Mouse (Mus musculus) cortical plate, adult 2 months (tissue): ENCODE measurements around the gene Qser1. TPM values are rescaled to one million over a fixed set of nuclear protein-coding genes. Genes with fewer than 3 reads are reported as not detected.
"Not testable (repeated sequence)": the region's sequence is repeated elsewhere in the genome, so short reads cannot be mapped to it uniquely, and the experiment has no call there.

ENCODE experiments used
- H3K27ac ChIP-seq: fragments of 200-500 bp; 2 replicates; pipeline ENCODE4 v1.5.1; 2012; ENCODE audit warnings: low read length, control low read depth, inconsistent platforms; ENCODE audit not compliant: insufficient read depth
- H3K4me1 ChIP-seq: fragments of 200-500 bp; 2 replicates; pipeline ENCODE4 v1.6.1; 2011; ENCODE audit warnings: low read length; ENCODE audit not compliant: control insufficient read depth, insufficient read depth
- H3K4me3 ChIP-seq: fragments of 200-500 bp; 2 replicates; pipeline ENCODE4 v1.5.1; 2011; ENCODE audit warnings: mild to moderate bottlenecking, low read length, control low read depth; ENCODE audit not compliant: insufficient read depth
- CTCF ChIP-seq: fragments of 200-500 bp; IDR thresholded peaks from 2 replicates; pipeline ENCODE4 v1.5.1; 2011; ENCODE audit warnings: mild to moderate bottlenecking, control low read depth, low read length; ENCODE audit not compliant: insufficient read depth; ENCODE audit errors: extremely low read depth
- POLR2A ChIP-seq: fragments of 200-500 bp; IDR thresholded peaks from 2 replicates; pipeline ENCODE4 v1.6.1; 2011; ENCODE audit warnings: mild to moderate bottlenecking, low read length, control low read depth; ENCODE audit not compliant: insufficient read depth; ENCODE audit errors: extremely low read depth
- polyA plus RNA-seq: library from polyadenylated mRNA; depleted of rRNA; stranded (reverse); fragments of >200 nt; gene quantifications from 2 replicates; pipeline ENCODE4 v1.2.3, GENCODE M21; 2012

Gene Qser1
- polyA plus RNA-seq, 1 experiment = 6.3 TPM

- peak within 1 kb of the TSS; percentile 48 for H3K4me3 ChIP-seq
- TF ChIP-seq CTCF (no peak), POLR2A (no peak)
Observed at GRCm38 (mm10) chr2:104849276-104849990, 32.9 kb upstream of the Qser1 start, which contains the start of gene Prrg4. Gene Prrg4, minus strand, starts transcription at chr2:104849876.

GRCm38 (mm10) chr2:104848235-104849161, 31.9 kb upstream of the Qser1 start:
- no peak overlapping the region; the same call in 1 of the 2 replicates for H3K4me3 ChIP-seq
- H3K27ac ChIP-seq = no peak overlapping the region
- TF ChIP-seq CTCF = no peak
- TF ChIP-seq POLR2A = no peak
- no peaks in the 10 kb centered on the region for H3K4me1 ChIP-seq

More at GRCm38 (mm10) chr2:104849276-104849990, 32.9 kb upstream of the Qser1 start, which contains the start of gene Prrg4:
- H3K4me1 ChIP-seq = no peaks in the 10 kb centered on the region
- H3K27ac ChIP-seq = no peak within 1 kb of the TSS

GRCm38 (mm10) chr2:104847645-104848044, 31.1 kb upstream of the Qser1 start:
- TF ChIP-seq POLR2A (no peak), CTCF (0 out of 2 replicates have a peak, but pooled peaks have one; percentile 24)
- Histone ChIP-seq H3K27ac (no peak overlapping the region), H3K4me1 (no peaks in the 10 kb centered on the region), H3K4me3 (no peak overlapping the region)

- TF ChIP-seq CTCF (no peak), POLR2A (no peak)
Observed at GRCm38 (mm10) chr2:104846638-104847414, 30.3 kb upstream of the Qser1 start.

GRCm38 (mm10) chr2:104842559-104842958, 26.0 kb upstream of the Qser1 start:
- Histone ChIP-seq H3K27ac (no peak overlapping the region), H3K4me3 (no peak overlapping the region), H3K4me1 (no peaks in the 10 kb centered on the region)
- TF ChIP-seq CTCF (no peak), POLR2A (no peak)

More at GRCm38 (mm10) chr2:104846638-104847414, 30.3 kb upstream of the Qser1 start:
- no peak overlapping the region for H3K27ac ChIP-seq
- no peak overlapping the region for H3K4me3 ChIP-seq
- no peaks in the 10 kb centered on the region for H3K4me1 ChIP-seq

GRCm38 (mm10) chr2:104841736-104842135, 25.2 kb upstream of the Qser1 start:
- TF ChIP-seq CTCF (no peak), POLR2A (no peak)
- no peak overlapping the region for H3K27ac ChIP-seq
- no peaks in the 10 kb centered on the region for H3K4me1 ChIP-seq
- H3K4me3 ChIP-seq = no peak overlapping the region

GRCm38 (mm10) chr2:104840974-104841373, 24.4 kb upstream of the Qser1 start:
- H3K4me1 ChIP-seq = no peaks in the 10 kb centered on the region
- no peak overlapping the region for H3K27ac ChIP-seq
- no peak overlapping the region for H3K4me3 ChIP-seq
- TF ChIP-seq POLR2A (no peak), CTCF (no peak)

- TF ChIP-seq POLR2A = no peak
- no peak for TF ChIP-seq CTCF
- no peak overlapping the region for H3K27ac ChIP-seq
- no peak overlapping the region for H3K4me3 ChIP-seq
- H3K4me1 ChIP-seq = no peaks in the 10 kb centered on the region
Observed at GRCm38 (mm10) chr2:104832486-104832885, 15.9 kb upstream of the Qser1 start.

- Histone ChIP-seq H3K4me1 (no peaks in the 10 kb centered on the region), H3K4me3 (no peak overlapping the region), H3K27ac (no peak overlapping the region)
- no peak for TF ChIP-seq POLR2A
- no peak for TF ChIP-seq CTCF
Observed at GRCm38 (mm10) chr2:104826191-104826590, 9.6 kb upstream of the Qser1 start.

GRCm38 (mm10) chr2:104818763-104819162, 2.2 kb upstream of the Qser1 start:
- H3K4me3 ChIP-seq, H3K27ac ChIP-seq, H3K4me1 ChIP-seq: not testable (repeated sequence)
